Mouse (Mus musculus) cortical plate, adult 2 months (tissue): ENCODE measurements around the gene Ric3.

ENCODE experiments used
- CTCF ChIP-seq: fragments of 200-500 bp; IDR thresholded peaks from 2 replicates; pipeline ENCODE4 v1.5.1; 2011; ENCODE audit warnings: mild to moderate bottlenecking, control low read depth, low read length; ENCODE audit not compliant: insufficient read depth; ENCODE audit errors: extremely low read depth
- POLR2A ChIP-seq: fragments of 200-500 bp; IDR thresholded peaks from 2 replicates; pipeline ENCODE4 v1.6.1; 2011; ENCODE audit warnings: mild to moderate bottlenecking, low read length, control low read depth; ENCODE audit not compliant: insufficient read depth; ENCODE audit errors: extremely low read depth

- TF ChIP-seq POLR2A: no peak
- no peak for TF ChIP-seq CTCF
Measured at GRCm38 (mm10) chr7:109031331-109031730, 51.8 kb downstream of the Ric3 start.
